ENCODE assay signal across 8 mouse cellular contexts in genomic region chr7:13038621-13039169, GRCm38 (mm10). TPM values are rescaled to one million over a fixed set of nuclear protein-coding genes. Genes with fewer than 3 reads are reported as not detected.
DNase-seq lines count a peak whose midpoint lies in the region; ATAC-seq and TF ChIP-seq lines count a peak whose summit lies in the region.

No protein-coding gene starts in this region.

- peak overlapping the region; percentile 71 for H3K4me2 ChIP-seq in hindbrain, embryonic 15.5 days
- H3K4me2 ChIP-seq in liver, embryonic 13.5 days: peak overlapping the region; percentile 74

- 0 out of 2 replicates have a peak, but pooled peaks have one; percentile 27 for TF ChIP-seq POLR2A in bone marrow macrophage, adult 2 months (IDR thresholded peaks at IDR 0.05; ENCODE audit: borderline replicate concordance, low read depth, low read length)
- TF ChIP-seq POLR2A in small intestine, adult 2 months (IDR thresholded peaks at IDR 0.05; ENCODE audit: low read depth, low read length): no peak

- no peaks in the 10 kb centered on the region for H3K9me3 ChIP-seq in hindbrain, embryonic 15.5 days
- 0 out of 2 replicates have a peak, but pooled peaks cover 6% of the 10 kb centered on the region for H3K9me3 ChIP-seq in liver, embryonic 13.5 days (replicated peaks)

- intact Hi-C loops in left cerebral cortex, postnatal 4 days (cut with DNase I): no loop called here

- peaks cover 22% of the 10 kb centered on the region for H3K4me1 ChIP-seq in bone marrow macrophage, adult 2 months (ENCODE audit: control insufficient read depth, insufficient read depth, low read length)
- H3K4me1 ChIP-seq in hindbrain, embryonic 15.5 days (replicated peaks): peaks cover 47% of the 10 kb centered on the region
- H3K4me1 ChIP-seq in liver, embryonic 13.5 days (replicated peaks): peaks cover 54% of the 10 kb centered on the region
- peaks cover 21% of the 10 kb centered on the region for H3K4me1 ChIP-seq in small intestine, adult 2 months (ENCODE audit: control insufficient read depth, insufficient read depth, insufficient read length, low read length)

- ATAC-seq in hindbrain, embryonic 15.5 days (ENCODE audit: low FRiP score, low read depth): peak; percentile 0; the same call in 1 of the 2 replicates
- ATAC-seq in liver, embryonic 13.5 days (ENCODE audit: low read depth): no peak

- peak; percentile 45 for DNase-seq in gastrocnemius, postnatal 10 days
- DNase-seq in gastrocnemius, adult 18-20 months (ENCODE audit: low spot score): no peak
- no peak for DNase-seq in liver, embryonic 13.5 days
- DNase-seq in left cerebral cortex, postnatal 4 days: no peak
- no peak for DNase-seq in left cerebral cortex, adult 9 months (ENCODE audit: low spot score in 2 of 2)

- peak overlapping the region; percentile 94 for H3K9ac ChIP-seq in hindbrain, embryonic 15.5 days
- peak overlapping the region; percentile 97 for H3K9ac ChIP-seq in liver, embryonic 13.5 days

- peaks cover 21% of the 10 kb centered on the region for H3K27me3 ChIP-seq in hindbrain, embryonic 15.5 days
- peaks cover 31% of the 10 kb centered on the region for H3K27me3 ChIP-seq in liver, embryonic 13.5 days
- H3K27me3 ChIP-seq in small intestine, adult 2 months (ENCODE audit: control insufficient read depth, insufficient read depth, low read length): peaks cover 7% of the 10 kb centered on the region

- H3K4me3 ChIP-seq in bone marrow macrophage, adult 2 months (ENCODE audit: insufficient read depth, low read length): peak overlapping the region; percentile 95
- peak overlapping the region; percentile 92 for H3K4me3 ChIP-seq in hindbrain, embryonic 15.5 days
- H3K4me3 ChIP-seq in liver, embryonic 13.5 days (replicated peaks): peak overlapping the region; percentile 86
- peak overlapping the region; percentile 86 for H3K4me3 ChIP-seq in small intestine, adult 2 months (ENCODE audit: low read depth, low read length)

- TF ChIP-seq CTCF in bone marrow macrophage, adult 2 months (IDR thresholded peaks at IDR 0.05; ENCODE audit: low read depth, low read length): no peak
- TF ChIP-seq CTCF in small intestine, adult 2 months (IDR thresholded peaks at IDR 0.05; ENCODE audit: extremely low read depth, insufficient read length, insufficient replicate concordance, low read depth, low read length): no peak

- peaks cover 16% of the 10 kb centered on the region for H3K36me3 ChIP-seq in hindbrain, embryonic 15.5 days
- peaks cover 15% of the 10 kb centered on the region for H3K36me3 ChIP-seq in liver, embryonic 13.5 days
- H3K36me3 ChIP-seq in small intestine, adult 2 months (ENCODE audit: control insufficient read depth, insufficient read depth, low read length): peaks cover 10% of the 10 kb centered on the region; the same call in 1 of the 2 replicates

- 26% methylated on average over 15 of the region's 15 CpGs for whole genome bisulfite sequencing in hindbrain, embryonic 15.5 days
- WGBS in liver, embryonic 13.5 days (ENCODE audit: insufficient replicate concordance): 11% methylated on average over 15 of the region's 15 CpGs
- 3% methylated on average over 15 of the region's 15 CpGs for WGBS in small intestine, adult 2 months

- peak overlapping the region; percentile 97 for H3K27ac ChIP-seq in bone marrow macrophage, adult 2 months (ENCODE audit: insufficient read depth, low read depth, low read length)
- H3K27ac ChIP-seq in hindbrain, embryonic 15.5 days (replicated peaks): peak overlapping the region; percentile 99
- peak overlapping the region; percentile 97 for H3K27ac ChIP-seq in liver, embryonic 13.5 days
- H3K27ac ChIP-seq in small intestine, adult 2 months (ENCODE audit: insufficient read depth, low read depth, low read length): peak overlapping the region; percentile 99

RNA-seq across cellular contexts. Expression of gene Ube2m, which starts 0.6 kb away (rescaled TPM):
- total RNA-seq in gastrocnemius, postnatal 10 days (2021): 100 to 1,000 TPM; 153 to 168 TPM
- 100 to 1,000 TPM; 148 to 149 TPM for total RNA-seq in gastrocnemius, adult 18-20 months (2021)
- polyA plus RNA-seq in bone marrow macrophage, adult 2 months (2012; ENCODE audit: insufficient read depth, insufficient read length, missing spikeins): 171 and 193 TPM in 2 replicates
- 162 and 163 TPM in 2 replicates for polyA plus RNA-seq in hindbrain, embryonic 15.5 days (2015; fragmentation: Nextera tagmentation; extraction: Ambion mirVana)
- polyA plus RNA-seq in liver, embryonic 13.5 days (2015; fragmentation: Nextera tagmentation; extraction: Ambion mirVana): 70.0 and 80.8 TPM in 2 replicates
- 56.0 and 93.7 TPM in 2 replicates for polyA plus RNA-seq in small intestine, adult 2 months (2012; rRNA removed)
- 100 to 1,000 TPM; 198 to 213 TPM for total RNA-seq in left cerebral cortex, postnatal 4 days (2021)

RNA-seq across cellular contexts. Expression of gene Chmp2a, which starts 4.1 kb away (rescaled TPM):
- total RNA-seq in gastrocnemius, postnatal 10 days (2021): 100 to 1,000 TPM; 114 to 123 TPM
- 100 to 1,000 TPM in 1 of 2 experiments, 10 to 100 TPM in 1; 95.4 to 103 TPM for total RNA-seq in gastrocnemius, adult 18-20 months (2021)
- polyA plus RNA-seq in bone marrow macrophage, adult 2 months (2012; ENCODE audit: insufficient read depth, insufficient read length, missing spikeins): 161 and 167 TPM in 2 replicates
- polyA plus RNA-seq in hindbrain, embryonic 15.5 days (2015; fragmentation: Nextera tagmentation; extraction: Ambion mirVana): 170 and 171 TPM in 2 replicates
- 127 and 130 TPM in 2 replicates for polyA plus RNA-seq in liver, embryonic 13.5 days (2015; fragmentation: Nextera tagmentation; extraction: Ambion mirVana)
- polyA plus RNA-seq in small intestine, adult 2 months (2012; rRNA removed): 58.3 and 102 TPM in 2 replicates
- 100 to 1,000 TPM; 120 to 122 TPM for total RNA-seq in left cerebral cortex, postnatal 4 days (2021)

RNA-seq across cellular contexts. Expression of gene Mzf1, which starts 15.9 kb away (rescaled TPM):
- 1 to 10 TPM; 1.2 to 1.5 TPM for total RNA-seq in gastrocnemius, postnatal 10 days (2021)
- under 1 TPM; 0.62 to 0.71 TPM for total RNA-seq in gastrocnemius, adult 18-20 months (2021)
- polyA plus RNA-seq in bone marrow macrophage, adult 2 months (2012; ENCODE audit: insufficient read depth, insufficient read length, missing spikeins): 1.2 and 1.5 TPM in 2 replicates
- 9.0 and 9.3 TPM in 2 replicates for polyA plus RNA-seq in hindbrain, embryonic 15.5 days (2015; fragmentation: Nextera tagmentation; extraction: Ambion mirVana)
- 0.45 and 0.52 TPM in 2 replicates for polyA plus RNA-seq in liver, embryonic 13.5 days (2015; fragmentation: Nextera tagmentation; extraction: Ambion mirVana)
- 0.66 and 0.95 TPM in 2 replicates for polyA plus RNA-seq in small intestine, adult 2 months (2012; rRNA removed)
- 10 to 100 TPM; 13.7 to 17.3 TPM for total RNA-seq in left cerebral cortex, postnatal 4 days (2021)

RNA-seq across cellular contexts. Expression of gene Zbtb45, which starts 28.9 kb away (rescaled TPM):
- 1 to 10 TPM; 5.5 to 6.6 TPM for total RNA-seq in gastrocnemius, postnatal 10 days (2021)
- 1 to 10 TPM; 3.2 to 4.0 TPM for total RNA-seq in gastrocnemius, adult 18-20 months (2021)
- 15.6 and 17.3 TPM in 2 replicates for polyA plus RNA-seq in bone marrow macrophage, adult 2 months (2012; ENCODE audit: insufficient read depth, insufficient read length, missing spikeins)
- polyA plus RNA-seq in hindbrain, embryonic 15.5 days (2015; fragmentation: Nextera tagmentation; extraction: Ambion mirVana): 40.7 and 42.5 TPM in 2 replicates
- 14.4 and 17.3 TPM in 2 replicates for polyA plus RNA-seq in liver, embryonic 13.5 days (2015; fragmentation: Nextera tagmentation; extraction: Ambion mirVana)
- polyA plus RNA-seq in small intestine, adult 2 months (2012; rRNA removed): 22.1 and 46.2 TPM in 2 replicates
- total RNA-seq in left cerebral cortex, postnatal 4 days (2021): 10 to 100 TPM; 35.1 to 36.6 TPM

RNA-seq across cellular contexts. Expression of gene Trim28, which starts 39.8 kb away (rescaled TPM):
- 100 to 1,000 TPM; 118 to 161 TPM for total RNA-seq in gastrocnemius, postnatal 10 days (2021)
- 10 to 100 TPM; 63.6 to 65.9 TPM for total RNA-seq in gastrocnemius, adult 18-20 months (2021)
- 165 and 177 TPM in 2 replicates for polyA plus RNA-seq in bone marrow macrophage, adult 2 months (2012; ENCODE audit: insufficient read depth, insufficient read length, missing spikeins)
- 217 and 230 TPM in 2 replicates for polyA plus RNA-seq in hindbrain, embryonic 15.5 days (2015; fragmentation: Nextera tagmentation; extraction: Ambion mirVana)
- 92.3 and 102 TPM in 2 replicates for polyA plus RNA-seq in liver, embryonic 13.5 days (2015; fragmentation: Nextera tagmentation; extraction: Ambion mirVana)
- 101 and 195 TPM in 2 replicates for polyA plus RNA-seq in small intestine, adult 2 months (2012; rRNA removed)
- total RNA-seq in left cerebral cortex, postnatal 4 days (2021): 100 to 1,000 TPM; 412 to 415 TPM
